ENCODE assay signal across 8 mouse cellular contexts in genomic region chr7:30421890-30422435, GRCm38 (mm10). TPM values are rescaled to one million over a fixed set of nuclear protein-coding genes. Genes with fewer than 3 reads are reported as not detected.
A peak's percentile ranks its signal among the peaks of the same experiment; 100 is the strongest.
DNase-seq lines count a peak whose midpoint lies in the region; ATAC-seq and TF ChIP-seq lines count a peak whose summit lies in the region.

No protein-coding gene starts in this region.

- H3K9me3 ChIP-seq in E14TG2a.4 (ENCODE audit: low read length): peaks cover 5% of the 10 kb centered on the region; the same call in 1 of the 2 replicates
- H3K9me3 ChIP-seq in forebrain, embryonic 11.5 days (ENCODE audit: control insufficient read depth, low read length): no peaks in the 10 kb centered on the region
- peaks cover 7% of the 10 kb centered on the region; the same call in 1 of the 2 replicates for H3K9me3 ChIP-seq in heart, postnatal 0 days (replicated peaks; ENCODE audit: control insufficient read depth, low read length)
- no peaks in the 10 kb centered on the region for H3K9me3 ChIP-seq in liver, embryonic 14.5 days (ENCODE audit: control insufficient read depth, low read length)
- H3K9me3 ChIP-seq in stomach, embryonic 15.5 days: no peaks in the 10 kb centered on the region

- H3K4me2 ChIP-seq in forebrain, embryonic 11.5 days (ENCODE audit: low read depth, low read length, severe bottlenecking): peak overlapping the region; percentile 94
- peak overlapping the region; percentile 94 for H3K4me2 ChIP-seq in heart, postnatal 0 days (ENCODE audit: low read depth, low read length)
- peak overlapping the region; percentile 81 for H3K4me2 ChIP-seq in liver, embryonic 14.5 days (ENCODE audit: low read depth)
- peak overlapping the region; percentile 99 for H3K4me2 ChIP-seq in stomach, embryonic 15.5 days

- peak overlapping the region; percentile 63 for H3K9ac ChIP-seq in forebrain, embryonic 11.5 days (ENCODE audit: low read length)
- H3K9ac ChIP-seq in heart, postnatal 0 days (replicated peaks; ENCODE audit: low read depth, low read length): peak overlapping the region; percentile 16; the same call in 1 of the 2 replicates
- peak overlapping the region; percentile 37 for H3K9ac ChIP-seq in liver, embryonic 14.5 days (replicated peaks)
- H3K9ac ChIP-seq in stomach, embryonic 15.5 days: peak overlapping the region; percentile 41

- H3K4me1 ChIP-seq in E14TG2a.4 (replicated peaks; ENCODE audit: low read depth, low read length): peaks cover 73% of the 10 kb centered on the region
- peaks cover 7% of the 10 kb centered on the region; the same call in 1 of the 2 replicates for H3K4me1 ChIP-seq in forebrain, embryonic 11.5 days (replicated peaks; ENCODE audit: control insufficient read depth, insufficient read depth, low read length)
- peaks cover 15% of the 10 kb centered on the region; the same call in 1 of the 2 replicates for H3K4me1 ChIP-seq in heart, postnatal 0 days (ENCODE audit: control insufficient read depth, insufficient read depth)
- H3K4me1 ChIP-seq in liver, embryonic 14.5 days (replicated peaks; ENCODE audit: control insufficient read depth in 2 of 2, insufficient read depth in 2 of 2, low read length in 1 of 2): peaks cover 0 to 17% of the 10 kb centered on the region in 2 experiments; a peak in 3 of 4 replicates
- peaks cover 12% of the 10 kb centered on the region; the same call in 1 of the 2 replicates for H3K4me1 ChIP-seq in stomach, embryonic 15.5 days

- H3K36me3 ChIP-seq in E14TG2a.4 (ENCODE audit: insufficient read depth, low read length): peaks cover 41% of the 10 kb centered on the region
- no peaks in the 10 kb centered on the region for H3K36me3 ChIP-seq in forebrain, embryonic 11.5 days (ENCODE audit: control insufficient read depth, insufficient read depth, low read length)
- 0 out of 2 replicates have a peak, but pooled peaks cover 5% of the 10 kb centered on the region for H3K36me3 ChIP-seq in heart, postnatal 0 days (replicated peaks; ENCODE audit: control insufficient read depth, insufficient read depth, low read length)
- no peaks in the 10 kb centered on the region for H3K36me3 ChIP-seq in liver, embryonic 14.5 days (replicated peaks; ENCODE audit: control insufficient read depth, insufficient read depth, low read depth)
- no peaks in the 10 kb centered on the region for H3K36me3 ChIP-seq in stomach, embryonic 15.5 days

- DNase-seq in c-Kit-positive CD71-positive TER-119-negative erythroid progenitor cells, embryonic 14.5 days (ENCODE audit: low read depth): peak; percentile 59
- peak; percentile 93 for DNase-seq in forebrain, embryonic 11.5 days (ENCODE audit: low spot score)
- DNase-seq in heart, postnatal 0 days (ENCODE audit: low spot score): peak; percentile 20
- DNase-seq in kidney, postnatal 36 days: peak; percentile 86 to 93
- DNase-seq in liver, embryonic 14.5 days (ENCODE audit: low read depth in 3 of 3, low spot score in 3 of 3): peak; percentile 47 to 55 (median 47)
- DNase-seq in neural tube, embryonic 10.5 days (ENCODE audit: extremely low spot score, low spot score): peak; percentile 85

- no peak for TF ChIP-seq EP300 in heart, postnatal 0 days (IDR thresholded peaks at IDR 0.05; ENCODE audit: low read depth)
- no peak for TF ChIP-seq EP300 in liver, embryonic 14.5 days (IDR thresholded peaks at IDR 0.05; ENCODE audit: low read depth)

- peak; percentile 81 for ATAC-seq in forebrain, embryonic 11.5 days (replicated peaks; ENCODE audit: low FRiP score)
- ATAC-seq in heart, postnatal 0 days (ENCODE audit: insufficient read depth, low read depth): peak; percentile 47; the same call in 1 of the 2 replicates
- ATAC-seq in liver, embryonic 14.5 days (ENCODE audit: insufficient read depth): peak; percentile 48
- peak; percentile 80 for ATAC-seq in stomach, embryonic 15.5 days (ENCODE audit: insufficient read depth, low FRiP score, low read depth)

- H3K4me3 ChIP-seq in E14TG2a.4 (replicated peaks; ENCODE audit: low read length): peak overlapping the region; percentile 89
- peak overlapping the region; percentile 52 for H3K4me3 ChIP-seq in forebrain, embryonic 11.5 days (ENCODE audit: low read depth, low read length)
- peak overlapping the region; percentile 59 for H3K4me3 ChIP-seq in heart, postnatal 0 days (ENCODE audit: low read depth, low read length)
- peak overlapping the region; percentile 58 to 62 for H3K4me3 ChIP-seq in liver, embryonic 14.5 days (ENCODE audit: insufficient read depth in 1 of 2, low read depth in 2 of 2, low read length in 2 of 2)
- peak overlapping the region; percentile 59 for H3K4me3 ChIP-seq in stomach, embryonic 15.5 days (replicated peaks)

- TF ChIP-seq CTCF in E14TG2a.4 (conservative IDR thresholded peaks at IDR 0.05; ENCODE audit: low read length): no peak
- TF ChIP-seq CTCF in heart, postnatal 0 days (IDR thresholded peaks at IDR 0.05; ENCODE audit: low read depth): no peak
- no peak for TF ChIP-seq CTCF in liver, embryonic 14.5 days (IDR thresholded peaks at IDR 0.05; ENCODE audit: low read depth)

- under 1% methylated on average over 45 of the region's 45 CpGs for WGBS in forebrain, embryonic 11.5 days
- WGBS in heart, postnatal 0 days: under 1% methylated on average over 45 of the region's 45 CpGs
- under 1% methylated on average over 45 of the region's 45 CpGs for WGBS in liver, embryonic 14.5 days (ENCODE audit: insufficient replicate concordance)
- WGBS in stomach, embryonic 15.5 days: under 1% methylated on average over 45 of the region's 45 CpGs

- H3K27ac ChIP-seq in forebrain, embryonic 11.5 days (ENCODE audit: low read depth, low read length): no peak overlapping the region
- H3K27ac ChIP-seq in heart, postnatal 0 days (ENCODE audit: low read depth): no peak overlapping the region; the same call in 1 of the 2 replicates
- H3K27ac ChIP-seq in liver, embryonic 14.5 days: no peak overlapping the region
- peak overlapping the region; percentile 68 for H3K27ac ChIP-seq in stomach, embryonic 15.5 days

- H3K27me3 ChIP-seq in E14TG2a.4 (ENCODE audit: insufficient read depth, low read length): no peaks in the 10 kb centered on the region; the same call in 1 of the 2 replicates
- H3K27me3 ChIP-seq in forebrain, embryonic 11.5 days (ENCODE audit: control insufficient read depth, insufficient read depth, low read length): no peaks in the 10 kb centered on the region
- peaks cover 20% of the 10 kb centered on the region for H3K27me3 ChIP-seq in heart, postnatal 0 days (ENCODE audit: control insufficient read depth, insufficient read depth, low read length)
- peaks cover 4% of the 10 kb centered on the region; the same call in 1 of the 2 replicates for H3K27me3 ChIP-seq in liver, embryonic 14.5 days (ENCODE audit: control insufficient read depth, insufficient read depth, low read length)
- no peaks in the 10 kb centered on the region for H3K27me3 ChIP-seq in stomach, embryonic 15.5 days (replicated peaks)

RNA-seq across cellular contexts. Expression of gene Nfkbid, which starts 0.4 kb away (rescaled TPM):
- 1.3 and 1.6 TPM in 2 replicates for polyA plus RNA-seq in forebrain, embryonic 11.5 days (2014; fragmentation: Nextera tagmentation; extraction: Ambion mirVana)
- 0.19 and 5.0 TPM in 2 replicates for total RNA-seq in heart, postnatal 0 days (2014; rRNA removed; ENCODE audit: low replicate concordance)
- polyA plus RNA-seq in heart, postnatal 0 days (2015; fragmentation: Nextera tagmentation; extraction: Ambion mirVana): 0.38 and 0.44 TPM in 2 replicates
- polyA plus RNA-seq in liver, embryonic 14.5 days (2012; rRNA removed): 0.92 and 1.2 TPM in 2 replicates
- polyA plus RNA-seq in liver, embryonic 14.5 days (2014; fragmentation: Nextera tagmentation; extraction: Ambion mirVana): 0.69 and 1.1 TPM in 2 replicates
- polyA plus RNA-seq in stomach, embryonic 15.5 days (2015; fragmentation: Nextera tagmentation; extraction: Ambion mirVana): 2.5 and 2.6 TPM in 2 replicates

RNA-seq across cellular contexts. Expression of gene Hcst, which starts 2.3 kb away (rescaled TPM):
- polyA plus RNA-seq in forebrain, embryonic 11.5 days (2014; fragmentation: Nextera tagmentation; extraction: Ambion mirVana): 1.0 TPM in 1 of 2 replicates, not detected in the other
- not detected in 2 replicates for total RNA-seq in heart, postnatal 0 days (2014; rRNA removed; ENCODE audit: low replicate concordance)
- polyA plus RNA-seq in heart, postnatal 0 days (2015; fragmentation: Nextera tagmentation; extraction: Ambion mirVana): 1.1 and 1.4 TPM in 2 replicates
- 3.3 and 4.7 TPM in 2 replicates for polyA plus RNA-seq in liver, embryonic 14.5 days (2012; rRNA removed)
- 4.5 and 4.9 TPM in 2 replicates for polyA plus RNA-seq in liver, embryonic 14.5 days (2014; fragmentation: Nextera tagmentation; extraction: Ambion mirVana)
- 1.4 and 2.0 TPM in 2 replicates for polyA plus RNA-seq in stomach, embryonic 15.5 days (2015; fragmentation: Nextera tagmentation; extraction: Ambion mirVana)

RNA-seq across cellular contexts. Expression of gene Tyrobp, which starts 8.4 kb away (rescaled TPM):
- 9.6 and 15.2 TPM in 2 replicates for polyA plus RNA-seq in forebrain, embryonic 11.5 days (2014; fragmentation: Nextera tagmentation; extraction: Ambion mirVana)
- 15.2 and 31.2 TPM in 2 replicates for total RNA-seq in heart, postnatal 0 days (2014; rRNA removed; ENCODE audit: low replicate concordance)
- 30.4 and 35.8 TPM in 2 replicates for polyA plus RNA-seq in heart, postnatal 0 days (2015; fragmentation: Nextera tagmentation; extraction: Ambion mirVana)
- 78.3 and 95.0 TPM in 2 replicates for polyA plus RNA-seq in liver, embryonic 14.5 days (2012; rRNA removed)
- polyA plus RNA-seq in liver, embryonic 14.5 days (2014; fragmentation: Nextera tagmentation; extraction: Ambion mirVana): 105 and 113 TPM in 2 replicates
- 71.6 and 84.5 TPM in 2 replicates for polyA plus RNA-seq in stomach, embryonic 15.5 days (2015; fragmentation: Nextera tagmentation; extraction: Ambion mirVana)

RNA-seq across cellular contexts. Expression of gene Aplp1, which starts 23.4 kb away (rescaled TPM):
- 99.2 and 108 TPM in 2 replicates for polyA plus RNA-seq in forebrain, embryonic 11.5 days (2014; fragmentation: Nextera tagmentation; extraction: Ambion mirVana)
- 3.6 and 11.4 TPM in 2 replicates for total RNA-seq in heart, postnatal 0 days (2014; rRNA removed; ENCODE audit: low replicate concordance)
- 4.2 and 5.2 TPM in 2 replicates for polyA plus RNA-seq in heart, postnatal 0 days (2015; fragmentation: Nextera tagmentation; extraction: Ambion mirVana)
- polyA plus RNA-seq in liver, embryonic 14.5 days (2012; rRNA removed): 2.9 and 4.0 TPM in 2 replicates
- 3.5 and 4.5 TPM in 2 replicates for polyA plus RNA-seq in liver, embryonic 14.5 days (2014; fragmentation: Nextera tagmentation; extraction: Ambion mirVana)
- polyA plus RNA-seq in stomach, embryonic 15.5 days (2015; fragmentation: Nextera tagmentation; extraction: Ambion mirVana): 38.6 and 46.5 TPM in 2 replicates

RNA-seq across cellular contexts. Expression of gene Kirrel2, which starts 35.5 kb away (rescaled TPM):
- 0.55 and 0.61 TPM in 2 replicates for polyA plus RNA-seq in forebrain, embryonic 11.5 days (2014; fragmentation: Nextera tagmentation; extraction: Ambion mirVana)
- not detected in 2 replicates for total RNA-seq in heart, postnatal 0 days (2014; rRNA removed; ENCODE audit: low replicate concordance)
- polyA plus RNA-seq in heart, postnatal 0 days (2015; fragmentation: Nextera tagmentation; extraction: Ambion mirVana): 0.15 TPM in 1 of 2 replicates, not detected in the other
- polyA plus RNA-seq in liver, embryonic 14.5 days (2012; rRNA removed): 0.10 and 0.30 TPM in 2 replicates
- polyA plus RNA-seq in liver, embryonic 14.5 days (2014; fragmentation: Nextera tagmentation; extraction: Ambion mirVana): 0.18 TPM in 1 of 2 replicates, not detected in the other
- 4.7 and 6.0 TPM in 2 replicates for polyA plus RNA-seq in stomach, embryonic 15.5 days (2015; fragmentation: Nextera tagmentation; extraction: Ambion mirVana)

Comparison
In these comparisons a context has a peak if more than half of its experiments do, and no peak if none do; other contexts are left out.
1. DNase-seq: peak in every context shown above with its lines; median percentile 93 in forebrain, embryonic 11.5 days; 90 in kidney, postnatal 36 days; 85 in neural tube, embryonic 10.5 days; 59 in c-Kit-positive CD71-positive TER-119-negative erythroid progenitor cells, embryonic 14.5 days; 47 in liver, embryonic 14.5 days; 20 in heart, postnatal 0 days.